Mouse (Mus musculus) megakaryocyte-erythroid progenitor cell, adult 5-6 weeks (primary cell): ENCODE results near the gene Tada3. TPM values are rescaled to one million over a fixed set of nuclear protein-coding genes. Genes with fewer than 3 reads are reported as not detected.

Experiments
- ATAC-seq: replicated peaks from 2 replicates; pipeline ENCODE4 v1.8.0; 2016; ENCODE audit warnings: mild to moderate bottlenecking, inconsistent platforms; ENCODE audit not compliant: severe bottlenecking, poor library complexity, low FRiP score, low TSS enrichment
- total RNA-seq, 2 experiments: library from RNA; stranded (forward) in 1 of 2; stranded (reverse) in 1 of 2; fragments of 200-1000, 215-1000 nt in 1 of 2; fragments of >200 nt in 1 of 2; fragmentation: Nextera tagmentation in 1 of 2; gene quantifications; 2 replicates each; pipeline ENCODE4 v1.2.3; 2014 to 2017

Gene Tada3
- total RNA-seq, 2 experiments from 2014 or later, result 19.8 to 40.8 TPM

DNA sequence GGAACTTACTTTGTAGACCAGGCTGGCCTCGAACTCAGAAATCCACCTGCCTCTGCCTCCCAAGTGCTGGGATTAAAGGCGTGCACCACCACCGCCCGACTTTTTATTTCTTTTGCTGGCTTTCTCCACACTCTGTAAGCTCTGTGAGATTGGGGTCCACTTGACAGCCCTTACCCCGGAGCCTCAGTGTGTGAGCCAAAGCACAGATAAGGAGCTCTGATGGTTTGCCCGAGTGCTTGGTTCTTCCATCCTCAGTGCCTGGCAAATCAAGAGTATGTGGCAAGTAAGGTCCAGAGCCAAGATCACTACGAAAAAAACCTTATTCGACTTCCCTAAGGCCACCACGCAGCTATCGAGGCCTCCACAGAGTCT, 14.3 kb upstream of the Tada3 start:
- ATAC-seq, result no peak; the same call in 1 of the 2 replicates

DNA sequence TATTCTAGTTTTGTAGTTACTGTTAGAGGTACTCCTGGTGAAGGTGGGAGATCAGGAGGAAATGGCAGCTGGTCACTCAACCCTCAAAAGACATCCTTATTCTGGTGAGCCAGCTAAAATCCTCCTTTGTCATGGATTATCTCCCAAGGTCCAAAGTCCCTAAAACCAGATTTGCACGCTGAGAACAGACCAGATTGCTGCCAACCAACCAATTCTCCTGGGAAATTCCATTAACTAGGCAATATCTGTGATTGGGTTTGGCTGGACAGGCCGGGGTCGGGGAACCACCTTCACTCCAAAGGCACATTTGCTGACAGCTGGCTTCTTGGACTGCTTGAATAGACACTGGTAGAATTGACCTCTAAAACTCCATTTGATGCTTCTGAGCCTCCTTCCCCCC, 13.0 kb upstream of the Tada3 start:
- ATAC-seq, result no peak

GRCm38 (mm10) chr6:113388960-113389359, 11.3 kb upstream of the Tada3 start, which contains the start of gene Ttll3:
Gene Ttll3 (plus strand): TSS chr6:113389260.
- no peak for ATAC-seq

GRCm38 (mm10) chr6:113386025-113386424, 8.3 kb upstream of the Tada3 start:
- no peak for ATAC-seq

DNA sequence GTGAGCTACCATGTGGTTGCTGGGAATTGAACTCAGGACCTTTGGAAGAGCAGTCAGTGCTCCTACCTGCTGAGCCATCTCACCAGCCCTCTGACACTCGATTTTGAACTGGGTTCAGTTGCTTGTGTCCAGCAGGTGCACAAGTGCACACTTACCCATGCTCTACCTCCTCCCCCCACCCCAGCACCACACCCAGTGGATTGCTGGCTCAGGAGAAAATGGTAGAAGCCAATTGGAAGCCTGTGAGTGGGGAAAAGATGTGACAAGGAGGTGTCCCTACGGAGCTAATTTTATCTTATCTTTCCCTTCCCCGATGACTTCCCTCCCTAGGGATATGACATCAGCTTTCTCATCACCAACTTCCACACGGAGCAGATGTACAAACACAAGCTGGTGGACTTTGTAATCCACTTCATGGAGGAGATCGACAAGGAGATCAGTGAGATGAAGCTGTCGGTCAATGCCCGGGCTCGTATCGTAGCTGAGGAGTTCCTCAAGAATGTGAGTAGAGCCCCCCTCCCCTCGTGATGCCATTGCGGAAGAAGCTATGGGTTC, 7.6 kb upstream of the Tada3 start:
- no peak for ATAC-seq

- no peak for ATAC-seq
Observed at GRCm38 (mm10) chr6:113384351-113384927, 6.8 kb upstream of the Tada3 start.

DNA sequence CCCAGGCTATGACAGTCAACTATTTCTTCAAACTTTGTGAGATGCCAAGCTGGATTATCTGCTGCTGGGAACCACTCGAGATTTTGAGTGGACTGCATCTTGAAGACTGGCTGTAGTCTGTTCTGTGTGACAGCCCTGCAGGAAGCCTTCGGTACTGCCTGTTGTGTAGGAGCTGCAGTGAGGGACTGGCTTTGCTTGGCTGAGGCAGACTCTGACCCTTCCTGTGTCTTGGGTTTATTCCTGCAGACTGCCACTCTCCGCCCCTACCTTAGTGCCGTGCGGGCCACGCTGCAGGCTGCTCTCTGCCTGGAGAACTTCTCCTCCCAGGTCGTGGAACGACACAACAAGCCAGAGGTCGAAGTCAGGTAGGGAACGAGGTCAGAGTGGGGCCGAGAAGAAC, 2.8 kb upstream of the Tada3 start:
- no peak for ATAC-seq

DNA sequence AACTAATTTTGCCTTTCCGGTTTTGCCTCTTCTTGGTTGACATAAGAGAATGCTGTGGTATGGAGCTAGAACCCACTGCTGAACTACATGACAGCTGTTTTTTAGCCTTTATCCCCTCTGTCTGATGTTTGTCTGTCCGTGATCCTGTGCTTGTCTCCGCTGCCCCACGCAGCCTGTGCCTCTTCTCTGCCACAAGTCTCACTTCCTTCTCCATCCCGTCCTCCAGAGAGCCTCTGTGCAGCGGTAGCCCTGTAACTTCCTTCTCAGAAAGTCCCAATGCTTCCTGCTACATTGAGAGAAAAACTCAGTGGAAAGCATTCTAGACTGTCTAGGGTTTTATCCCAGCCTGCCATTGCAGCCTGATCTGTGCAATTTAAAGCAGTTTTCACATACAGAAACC, 1.6 kb upstream of the Tada3 start:
- ATAC-seq, result no peak

DNA sequence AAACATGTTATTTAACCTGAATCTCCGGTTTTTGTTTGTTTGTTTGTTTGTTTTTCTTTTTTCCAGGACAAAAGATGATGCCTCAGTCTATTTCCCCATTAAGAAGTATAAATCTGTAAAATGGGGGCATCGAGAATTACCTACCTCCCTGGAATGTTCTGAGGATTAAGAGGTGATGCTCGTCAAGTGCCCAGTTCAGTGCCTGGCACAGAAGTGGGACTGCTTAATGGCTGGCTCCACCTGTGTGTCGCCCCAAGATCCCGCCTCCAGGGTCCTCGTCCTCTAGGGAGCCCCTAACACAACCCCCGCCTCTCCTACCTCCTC, 549 bp downstream of the Tada3 start:
- no peak for ATAC-seq

DNA sequence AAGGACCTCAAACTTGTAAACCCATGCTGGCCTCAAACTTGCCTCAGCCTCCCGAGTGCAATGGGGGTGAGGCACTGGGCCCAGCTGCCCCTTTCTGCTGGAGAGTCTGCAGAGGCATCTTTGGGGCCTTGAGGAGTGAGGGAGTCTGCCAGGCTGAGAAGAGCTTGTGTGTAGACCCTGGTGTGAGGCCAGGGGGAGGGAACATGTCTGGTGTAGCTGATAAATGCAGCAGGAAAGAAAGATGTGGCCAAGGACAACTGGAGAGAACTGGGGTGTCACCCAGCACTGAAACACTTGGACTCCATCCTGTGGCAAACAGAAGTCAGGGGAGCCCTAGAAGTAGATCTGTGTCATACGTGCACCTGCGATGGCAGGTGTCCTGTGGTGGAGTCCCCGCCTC, 4.2 kb downstream of the Tada3 start:
- peak; percentile 38 for ATAC-seq

- no peak for ATAC-seq
Observed at GRCm38 (mm10) chr6:113370194-113370929, 7.3 kb downstream of the Tada3 start.

GRCm38 (mm10) chr6:113368577-113368976, 9.1 kb downstream of the Tada3 start:
- ATAC-seq, result no peak

GRCm38 (mm10) chr6:113368124-113368523, 9.6 kb downstream of the Tada3 start:
- ATAC-seq, result no peak

- no peak for ATAC-seq
Observed at GRCm38 (mm10) chr6:113367574-113367973, 10.1 kb downstream of the Tada3 start.

- no peak for ATAC-seq
Observed at GRCm38 (mm10) chr6:113366639-113367038, 11.0 kb downstream of the Tada3 start.

DNA sequence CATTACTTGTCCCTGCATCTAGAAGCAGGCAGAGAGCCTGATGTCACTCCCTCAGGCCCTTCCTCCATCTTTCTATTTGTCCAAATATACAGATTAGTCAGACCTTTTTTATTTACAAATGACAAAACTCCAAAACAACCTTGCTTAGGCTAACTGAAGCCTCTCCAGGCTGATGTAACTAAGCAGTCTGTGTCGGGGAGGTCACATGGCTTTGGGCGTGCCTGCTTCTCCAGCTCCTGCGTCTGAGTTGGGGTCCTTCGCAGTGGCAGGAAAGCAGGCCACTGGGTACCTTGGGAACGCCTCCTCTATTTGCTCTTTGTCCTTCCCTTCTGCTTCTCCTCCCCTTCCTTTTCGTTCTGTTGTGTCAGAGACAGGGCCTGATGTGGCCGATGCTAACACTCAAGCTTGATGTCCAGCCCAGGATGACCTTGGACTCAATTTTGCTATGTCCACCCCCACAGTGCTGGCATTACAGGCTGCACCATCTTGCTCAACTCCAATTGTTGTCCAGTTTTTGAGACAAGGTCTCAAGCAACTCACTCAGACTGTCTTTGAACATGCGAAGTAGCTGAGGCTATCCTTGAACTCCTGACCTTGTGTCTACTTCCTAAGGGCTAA, 13.1 kb downstream of the Tada3 start:
- no peak for ATAC-seq

DNA sequence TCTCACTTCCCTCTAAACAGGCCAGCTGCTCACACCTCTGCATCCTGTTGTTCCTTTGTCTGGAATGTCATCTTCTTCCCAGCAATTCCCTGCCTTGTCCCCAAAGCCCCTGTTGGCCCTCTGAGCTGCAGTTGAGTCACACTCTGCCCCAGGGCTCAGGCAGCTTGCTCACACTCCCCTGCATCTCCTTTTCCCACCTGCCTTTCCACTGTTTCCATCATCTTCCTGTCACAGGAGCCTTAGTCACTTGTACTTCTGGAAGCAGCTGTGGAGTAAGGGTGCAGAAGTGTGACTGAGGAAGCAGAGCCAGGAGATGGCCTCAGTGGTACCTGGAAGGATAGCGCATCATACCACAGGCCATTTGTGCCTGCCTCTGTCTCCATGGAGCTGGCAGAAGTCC, 15.4 kb downstream of the Tada3 start:
- no peak for ATAC-seq

GRCm38 (mm10) chr6:113361476-113361875, 16.2 kb downstream of the Tada3 start:
- ATAC-seq, result 0 out of 2 replicates have a peak, but pooled peaks have one; percentile 54

- no peak for ATAC-seq
Observed at GRCm38 (mm10) chr6:113353696-113354095, 24.0 kb downstream of the Tada3 start.

- no peak for ATAC-seq
Observed at GRCm38 (mm10) chr6:113352820-113353219, 24.9 kb downstream of the Tada3 start.

DNA sequence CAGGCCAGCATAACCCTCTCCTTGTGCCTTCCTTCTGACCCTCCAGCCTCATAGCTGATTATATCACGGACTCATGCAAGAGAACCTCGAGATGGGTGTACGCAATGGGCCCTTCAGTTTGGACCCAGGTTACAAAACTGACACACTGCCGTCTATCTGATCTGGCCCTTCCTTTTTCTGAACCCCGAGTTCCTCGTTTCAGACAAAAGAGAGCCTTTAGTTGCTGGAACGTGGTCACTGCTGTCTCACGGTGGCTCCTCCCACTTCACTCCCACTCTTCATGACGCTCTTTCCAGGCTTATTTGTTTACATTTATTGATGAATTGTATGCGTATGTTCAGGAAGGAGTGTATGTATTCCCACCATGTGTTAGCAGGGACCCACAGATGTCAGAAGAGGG, 26.0 kb downstream of the Tada3 start:
- ATAC-seq, result peak; percentile 50; the same call in 1 of the 2 replicates
